Mouse (Mus musculus): ENCODE measurements at regions not wholly inside any gene's neighbourhood (a gene's known extent, or its start where the extent isn't known, plus 50 kb on each side); places are given as distances from the start of the nearest gene placed in this dataset.

- no peak overlapping the region for H3K4me3 ChIP-seq (ENCODE audit: control insufficient read depth, insufficient read depth, low read length)
These were observed 112.8 kb downstream of the Sec61b start for GRCm38 (mm10) chr4:47587256-47587655.

DNA sequence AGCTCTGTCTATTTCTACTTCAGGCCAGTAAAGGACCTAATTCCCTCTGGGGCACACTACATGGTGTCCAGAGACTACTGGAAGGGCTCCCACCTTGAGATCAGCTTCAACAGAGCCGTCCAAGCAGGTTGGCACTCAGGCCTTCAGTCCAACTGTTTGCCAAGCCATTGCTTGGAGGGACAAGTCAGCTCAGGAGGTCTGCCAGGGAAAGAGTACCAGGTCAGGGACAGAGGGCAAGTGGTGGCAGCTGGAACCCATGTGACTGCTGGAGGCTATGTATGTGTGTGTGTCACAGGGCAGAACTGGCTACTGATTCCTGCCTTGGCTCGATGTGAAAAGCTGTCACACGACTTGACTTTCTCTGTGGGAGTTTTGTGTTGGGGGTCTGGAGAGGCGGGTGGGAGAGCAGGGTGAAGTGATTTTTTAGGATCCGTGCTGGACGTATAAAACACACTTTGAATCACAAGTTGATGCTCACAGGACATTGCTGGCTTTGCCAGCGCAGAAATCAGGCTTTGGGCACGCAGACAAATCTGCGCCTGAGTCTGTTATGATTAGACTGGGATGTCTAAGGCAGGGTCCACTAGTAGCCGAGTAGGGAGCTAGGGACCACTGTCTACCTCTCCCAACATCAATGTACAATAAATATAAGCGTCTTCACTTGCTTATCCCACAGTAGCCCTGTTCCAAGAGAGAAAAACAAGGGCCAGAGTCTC lies 118.0 kb downstream of the Sec61b start:
- 97% methylated on average over 11 of the region's 11 CpGs for WGBS
- no peak for TF ChIP-seq CTCF (IDR thresholded peaks at IDR 0.05; ENCODE audit: borderline replicate concordance, control insufficient read depth, extremely low read depth, insufficient read depth, low read length, poor library complexity)
- TF ChIP-seq POLR2A (IDR thresholded peaks at IDR 0.05; ENCODE audit: control insufficient read depth, extremely low read depth, insufficient read depth, low read length, poor library complexity), result no peak

More at GRCm38 (mm10) chr4:47587256-47587655, 112.8 kb downstream of the Sec61b start:
- no peak for TF ChIP-seq CTCF (IDR thresholded peaks at IDR 0.05; ENCODE audit: borderline replicate concordance, control insufficient read depth, extremely low read depth, insufficient read depth, low read length, poor library complexity)
- no peak for TF ChIP-seq POLR2A (IDR thresholded peaks at IDR 0.05; ENCODE audit: control insufficient read depth, extremely low read depth, insufficient read depth, low read length, poor library complexity)
- H3K4me1 ChIP-seq (replicated peaks; ENCODE audit: control insufficient read depth, insufficient read depth, low read length), result no peaks in the 10 kb centered on the region
- H3K27ac ChIP-seq (ENCODE audit: control insufficient read depth, insufficient read depth, low read length), result no peak overlapping the region
- 48% methylated on average over 5 of the region's 5 CpGs for WGBS
- DNase-seq, result no peak
- H3K36me3 ChIP-seq (ENCODE audit: control insufficient read depth, insufficient read depth, low read length), result no peaks in the 10 kb centered on the region
- H3K27me3 ChIP-seq (ENCODE audit: control insufficient read depth, insufficient read depth, low read length), result no peaks in the 10 kb centered on the region

DNA sequence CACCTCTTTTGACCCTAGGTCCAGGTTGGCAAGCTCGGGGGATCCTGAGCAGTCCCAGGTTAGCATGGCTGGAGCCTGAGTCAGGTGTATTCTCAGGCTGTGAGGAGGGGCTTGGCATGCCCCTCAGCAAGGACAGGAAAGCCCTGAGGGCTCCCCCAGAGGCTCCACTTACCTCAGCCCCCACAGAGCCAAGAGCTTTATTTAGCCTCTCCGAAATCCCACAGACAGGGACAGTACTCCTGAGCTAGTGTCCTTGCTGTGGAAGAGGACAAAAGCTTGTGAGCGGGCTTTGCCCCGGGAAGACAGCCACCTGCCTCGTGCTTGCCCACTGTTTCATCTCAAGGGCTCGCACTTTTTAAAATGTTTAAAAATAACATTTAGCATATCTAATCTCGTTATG lies 118.7 kb downstream of the Sec61b start:
- Histone ChIP-seq H3K36me3 (ENCODE audit: control insufficient read depth, insufficient read depth, low read length) (no peaks in the 10 kb centered on the region), H3K4me1 (replicated peaks; ENCODE audit: control insufficient read depth, insufficient read depth, low read length) (no peaks in the 10 kb centered on the region), H3K27ac (ENCODE audit: control insufficient read depth, insufficient read depth, low read length) (no peak overlapping the region), H3K4me3 (ENCODE audit: control insufficient read depth, insufficient read depth, low read length) (no peak overlapping the region), H3K27me3 (ENCODE audit: control insufficient read depth, insufficient read depth, low read length) (no peaks in the 10 kb centered on the region)
- WGBS, result 91% methylated on average over 7 of the region's 7 CpGs
- DNase-seq, result no peak
- no peak for TF ChIP-seq POLR2A (IDR thresholded peaks at IDR 0.05; ENCODE audit: control insufficient read depth, extremely low read depth, insufficient read depth, low read length, poor library complexity)
- TF ChIP-seq CTCF (IDR thresholded peaks at IDR 0.05; ENCODE audit: borderline replicate concordance, control insufficient read depth, extremely low read depth, insufficient read depth, low read length, poor library complexity), result no peak

More for the DNA sequence above, 118.0 kb downstream of the Sec61b start:
- Histone ChIP-seq H3K4me1 (replicated peaks; ENCODE audit: control insufficient read depth, insufficient read depth, low read length) (no peaks in the 10 kb centered on the region), H3K27me3 (ENCODE audit: control insufficient read depth, insufficient read depth, low read length) (no peaks in the 10 kb centered on the region), H3K27ac (ENCODE audit: control insufficient read depth, insufficient read depth, low read length) (no peak overlapping the region), H3K4me3 (ENCODE audit: control insufficient read depth, insufficient read depth, low read length) (no peak overlapping the region), H3K36me3 (ENCODE audit: control insufficient read depth, insufficient read depth, low read length) (no peaks in the 10 kb centered on the region)
- no peak for DNase-seq

GRCm38 (mm10) chr4:47594171-47594570 lies 119.7 kb downstream of the Sec61b start:
- H3K36me3 ChIP-seq (ENCODE audit: control insufficient read depth, insufficient read depth, low read length), result no peaks in the 10 kb centered on the region
- no peak for DNase-seq
- WGBS, result 95% methylated on average over 6 of the region's 6 CpGs
- no peak overlapping the region for H3K4me3 ChIP-seq (ENCODE audit: control insufficient read depth, insufficient read depth, low read length)
- no peak overlapping the region for H3K27ac ChIP-seq (ENCODE audit: control insufficient read depth, insufficient read depth, low read length)
- no peak for TF ChIP-seq CTCF (IDR thresholded peaks at IDR 0.05; ENCODE audit: borderline replicate concordance, control insufficient read depth, extremely low read depth, insufficient read depth, low read length, poor library complexity)
- TF ChIP-seq POLR2A (IDR thresholded peaks at IDR 0.05; ENCODE audit: control insufficient read depth, extremely low read depth, insufficient read depth, low read length, poor library complexity), result no peak
- H3K4me1 ChIP-seq (replicated peaks; ENCODE audit: control insufficient read depth, insufficient read depth, low read length), result no peaks in the 10 kb centered on the region
- H3K27me3 ChIP-seq (ENCODE audit: control insufficient read depth, insufficient read depth, low read length), result no peaks in the 10 kb centered on the region

DNA sequence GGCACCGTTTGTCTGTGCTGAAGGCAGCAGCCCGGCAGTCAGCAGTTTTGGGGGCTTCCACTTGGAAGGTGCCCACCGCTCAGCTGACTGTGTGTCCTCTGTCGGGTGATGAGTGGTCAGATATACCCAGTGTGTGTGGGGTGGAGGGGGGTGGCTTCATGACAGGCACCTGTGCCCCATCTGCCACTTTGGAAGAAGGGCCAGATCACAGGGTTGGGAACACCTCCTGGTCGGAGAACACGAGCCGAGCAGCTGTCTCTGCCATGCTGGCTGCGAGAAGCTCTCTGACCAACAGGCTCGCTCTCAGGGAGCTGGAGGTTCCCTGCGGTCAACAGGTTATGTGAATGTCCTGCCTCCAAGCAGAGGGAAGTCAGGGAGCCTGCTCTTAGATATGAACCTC lies 121.4 kb downstream of the Sec61b start:
- H3K27ac ChIP-seq (ENCODE audit: control insufficient read depth, insufficient read depth, low read length), result no peak overlapping the region
- H3K27me3 ChIP-seq (ENCODE audit: control insufficient read depth, insufficient read depth, low read length), result no peaks in the 10 kb centered on the region
- no peak for TF ChIP-seq POLR2A (IDR thresholded peaks at IDR 0.05; ENCODE audit: control insufficient read depth, extremely low read depth, insufficient read depth, low read length, poor library complexity)
- H3K36me3 ChIP-seq (ENCODE audit: control insufficient read depth, insufficient read depth, low read length), result no peaks in the 10 kb centered on the region
- DNase-seq, result no peak
- no peaks in the 10 kb centered on the region for H3K4me1 ChIP-seq (replicated peaks; ENCODE audit: control insufficient read depth, insufficient read depth, low read length)
- H3K4me3 ChIP-seq (ENCODE audit: control insufficient read depth, insufficient read depth, low read length), result no peak overlapping the region
- 90% methylated on average over 10 of the region's 10 CpGs for WGBS

DNA sequence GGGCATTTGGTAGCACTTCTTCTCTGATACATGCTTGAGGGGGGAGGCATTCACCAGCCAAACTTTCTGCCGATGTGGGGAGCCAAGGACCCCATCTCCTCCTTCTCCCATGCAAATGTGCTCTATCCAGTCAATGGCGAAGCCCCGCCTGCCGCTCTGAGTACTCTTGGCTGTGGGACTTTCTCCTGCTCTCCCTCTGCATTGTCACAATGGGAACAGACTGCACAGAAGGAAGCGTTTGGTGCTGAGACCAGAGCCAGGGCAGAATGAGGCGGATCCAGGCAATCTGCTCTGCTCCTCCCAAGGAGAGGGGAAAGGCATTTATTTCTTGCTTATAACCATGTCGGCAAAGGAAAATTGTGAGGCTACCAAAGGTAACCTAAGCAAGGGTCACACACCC lies 123.1 kb downstream of the Sec61b start:
- no peak for DNase-seq
- TF ChIP-seq POLR2A (IDR thresholded peaks at IDR 0.05; ENCODE audit: control insufficient read depth, extremely low read depth, insufficient read depth, low read length, poor library complexity) (no peak), CTCF (IDR thresholded peaks at IDR 0.05; ENCODE audit: borderline replicate concordance, control insufficient read depth, extremely low read depth, insufficient read depth, low read length, poor library complexity) (no peak)
- Histone ChIP-seq H3K27ac (ENCODE audit: control insufficient read depth, insufficient read depth, low read length) (no peak overlapping the region), H3K4me1 (replicated peaks; ENCODE audit: control insufficient read depth, insufficient read depth, low read length) (0 out of 2 replicates have a peak, but pooled peaks cover 3% of the 10 kb centered on the region), H3K36me3 (ENCODE audit: control insufficient read depth, insufficient read depth, low read length) (no peaks in the 10 kb centered on the region), H3K4me3 (ENCODE audit: control insufficient read depth, insufficient read depth, low read length) (no peak overlapping the region), H3K27me3 (ENCODE audit: control insufficient read depth, insufficient read depth, low read length) (no peaks in the 10 kb centered on the region)
- 73% methylated on average over 7 of the region's 7 CpGs for WGBS

- TF ChIP-seq POLR2A (IDR thresholded peaks at IDR 0.05; ENCODE audit: control insufficient read depth, extremely low read depth, insufficient read depth, low read length, poor library complexity) (no peak), CTCF (IDR thresholded peaks at IDR 0.05; ENCODE audit: borderline replicate concordance, control insufficient read depth, extremely low read depth, insufficient read depth, low read length, poor library complexity) (no peak)
- Histone ChIP-seq H3K27ac (ENCODE audit: control insufficient read depth, insufficient read depth, low read length) (no peak overlapping the region), H3K4me1 (replicated peaks; ENCODE audit: control insufficient read depth, insufficient read depth, low read length) (0 out of 2 replicates have a peak, but pooled peaks cover 3% of the 10 kb centered on the region), H3K27me3 (ENCODE audit: control insufficient read depth, insufficient read depth, low read length) (no peaks in the 10 kb centered on the region), H3K4me3 (ENCODE audit: control insufficient read depth, insufficient read depth, low read length) (no peak overlapping the region), H3K36me3 (ENCODE audit: control insufficient read depth, insufficient read depth, low read length) (no peaks in the 10 kb centered on the region)
- peak; percentile 37 for DNase-seq
- WGBS, result 28% methylated on average over 2 of the region's 2 CpGs
These were observed 123.8 kb downstream of the Sec61b start for GRCm38 (mm10) chr4:47598216-47598615.
